ENCODE assay signal across 8 mouse cellular contexts in the genomic region with DNA sequence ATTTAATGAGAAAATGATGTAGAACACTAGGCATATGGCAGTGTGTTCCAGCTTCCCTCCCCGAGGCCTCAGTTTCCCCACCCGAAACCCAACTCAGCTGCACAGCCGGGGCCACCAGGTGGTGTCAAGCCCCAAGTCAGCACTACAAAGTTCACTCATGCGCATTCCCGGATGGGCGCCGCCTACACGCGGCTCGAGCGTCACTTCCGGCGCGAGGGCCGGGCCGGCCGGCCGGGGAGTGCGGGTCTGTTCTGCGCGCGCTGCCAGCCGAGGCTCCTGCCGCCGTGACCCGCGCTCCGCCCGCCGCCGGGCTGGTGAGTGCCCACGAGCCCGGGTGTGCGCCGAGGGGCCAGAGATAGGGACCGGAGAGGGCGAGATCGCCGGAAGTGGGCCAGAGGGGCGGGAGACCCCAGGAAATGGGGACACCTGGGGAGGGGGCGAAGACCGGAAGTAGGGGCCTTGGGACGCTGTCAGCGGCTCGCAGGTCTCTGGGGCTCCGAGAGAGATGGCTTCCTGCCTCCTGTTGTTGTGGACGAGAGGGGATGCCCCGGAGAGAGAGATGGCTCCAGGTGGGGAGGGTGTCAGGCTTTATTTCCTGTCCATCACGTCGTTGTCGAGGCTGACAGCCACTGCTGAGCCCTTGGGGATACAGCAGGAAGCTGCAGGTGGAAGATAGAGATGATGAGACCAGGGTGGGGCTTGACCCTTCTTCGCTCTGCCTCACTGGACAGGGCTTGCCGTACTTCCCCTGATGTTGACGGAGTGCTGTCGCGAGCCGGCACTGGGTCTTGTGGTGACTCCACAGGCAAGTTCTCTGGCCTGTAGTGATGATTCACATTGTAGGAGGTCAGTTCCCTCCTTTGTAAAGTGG. TPM values are rescaled to one million over a fixed set of nuclear protein-coding genes. Genes with fewer than 3 reads are reported as not detected.
DNase-seq lines count a peak whose midpoint lies in the region; ATAC-seq lines count a peak whose summit lies in the region.

Gene Ttpal (plus strand): TSS at position 214 of the 871 bp plus-strand sequence.

- peak; percentile 66 for DNase-seq in MEL-GATA-1-ER (ENCODE audit: extremely low read depth, low read depth)
- peak; percentile 81 for DNase-seq in cerebellum, adult 8-10 months
- peak; percentile 74 to 91 for DNase-seq in frontal cortex, adult 2 months (ENCODE audit: extremely low spot score in 1 of 2, low spot score in 1 of 2)
- peak; percentile 91 for DNase-seq in hindbrain, embryonic 11.5 days (ENCODE audit: low spot score)
- peak; percentile 87 to 89 for DNase-seq in layer of hippocampus, postnatal 10 days (ENCODE audit: low spot score in 2 of 2)
- DNase-seq in lung, postnatal 10 days, result peak; percentile 92
- DNase-seq in ovary, postnatal 36 days (ENCODE audit: low spot score), result peak; percentile 87
- DNase-seq in thymus, postnatal 25 days, result peak; percentile 91

- peak within 1 kb of the TSS; percentile 93 for H3K9ac ChIP-seq in hindbrain, embryonic 11.5 days (ENCODE audit: low read depth, low read length)

- H3K36me3 ChIP-seq in hindbrain, embryonic 11.5 days (ENCODE audit: control insufficient read depth, insufficient read depth, low read length), result no peaks in the 10 kb centered on the region

- H3K27me3 ChIP-seq in hindbrain, embryonic 11.5 days (ENCODE audit: control insufficient read depth, insufficient read depth, low read length), result no peaks in the 10 kb centered on the region

- H3K4me2 ChIP-seq in hindbrain, embryonic 11.5 days (replicated peaks; ENCODE audit: low read depth, low read length), result peak within 1 kb of the TSS; percentile 87

- H3K27ac ChIP-seq in hindbrain, embryonic 11.5 days (ENCODE audit: low read depth, low read length), result peak within 1 kb of the TSS; percentile 92

- H3K4me1 ChIP-seq in hindbrain, embryonic 11.5 days (replicated peaks; ENCODE audit: control insufficient read depth, insufficient read depth, low read length), result no peaks in the 10 kb centered on the region; the same call in 1 of the 2 replicates

- no peaks in the 10 kb centered on the region for H3K9me3 ChIP-seq in hindbrain, embryonic 11.5 days (ENCODE audit: control insufficient read depth, low read length)

- ATAC-seq in hindbrain, embryonic 11.5 days (ENCODE audit: low FRiP score), result peak; percentile 94

- peak within 1 kb of the TSS; percentile 82 for H3K4me3 ChIP-seq in hindbrain, embryonic 11.5 days (ENCODE audit: low read depth, low read length)

- 1% methylated on average over 55 of the region's 57 CpGs for WGBS in hindbrain, embryonic 11.5 days

RNA-seq across cellular contexts. Expression of gene Ttpal, which starts in this region (rescaled TPM):
- polyA plus RNA-seq in frontal cortex, adult 2 months (2012; rRNA removed), result 44.2 and 47.2 TPM in 2 replicates
- polyA plus RNA-seq in hindbrain, embryonic 11.5 days (2014; fragmentation: Nextera tagmentation; extraction: Ambion mirVana), result 40.2 and 42.2 TPM in 2 replicates
- total RNA-seq in layer of hippocampus, postnatal 10 days (2021), result 10 to 100 TPM; 51.4 to 51.8 TPM

Comparison
In these comparisons a context has a peak if more than half of its experiments do, and no peak if none do; other contexts are left out.
1. Peak in every context shown above with its lines: DNase-seq, ATAC-seq, H3K4me3 ChIP-seq and H3K27ac ChIP-seq.